Mouse (Mus musculus): ENCODE results near the gene Yrdc. TPM values are rescaled to one million over a fixed set of nuclear protein-coding genes. Genes with fewer than 3 reads are reported as not detected.

The Yrdc gene
- polyA plus RNA-seq, 2 experiments: 20.9 to 21.9 TPM

DNA sequence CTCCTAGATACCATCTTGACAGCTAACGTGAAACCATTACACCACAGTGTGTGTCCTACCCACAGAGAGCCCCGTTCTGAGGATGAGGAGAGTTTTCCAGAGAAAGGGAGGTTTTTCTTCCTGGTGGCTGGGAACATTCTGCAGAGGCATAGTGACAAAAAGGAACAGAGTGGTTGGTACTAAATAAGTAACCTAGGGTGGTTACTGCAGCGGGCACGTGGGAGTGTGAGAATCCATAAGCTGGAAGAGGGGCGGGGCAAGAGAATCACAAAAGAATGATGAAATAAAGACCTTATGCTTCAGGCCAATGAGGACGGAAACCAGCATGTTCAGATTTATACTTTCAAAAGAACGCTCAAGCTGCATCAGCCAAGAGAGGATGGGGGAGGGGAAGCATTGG is 38.2 kb downstream of the Yrdc start:
- ATAC-seq (ENCODE audit: insufficient read depth): no peak
- Histone ChIP-seq H3K27ac (no peak overlapping the region), H3K9ac (replicated peaks) (no peak overlapping the region), H3K27me3 (ENCODE audit: control insufficient read depth, insufficient read depth, low read length) (peaks cover 22% of the 10 kb centered on the region), H3K4me3 (ENCODE audit: insufficient read depth in 1 of 2, low read depth in 2 of 2, low read length in 2 of 2) (no peak overlapping the region), H3K36me3 (replicated peaks; ENCODE audit: control insufficient read depth, insufficient read depth, low read depth) (no peaks in the 10 kb centered on the region), H3K4me1 (replicated peaks; ENCODE audit: control insufficient read depth in 2 of 2, insufficient read depth in 2 of 2, low read length in 1 of 2) (no peaks in the 10 kb centered on the region), H3K9me3 (ENCODE audit: control insufficient read depth, low read length) (no peaks in the 10 kb centered on the region), H3K4me2 (ENCODE audit: low read depth) (no peak overlapping the region)
- DNase-seq (ENCODE audit: low read depth in 3 of 3, low spot score in 3 of 3): no peak
- WGBS (ENCODE audit: insufficient replicate concordance): 57% methylated on average over 7 of the region's 7 CpGs
- TF ChIP-seq EP300 (IDR thresholded peaks at IDR 0.05; ENCODE audit: low read depth) (no peak), CTCF (IDR thresholded peaks at IDR 0.05; ENCODE audit: low read depth) (no peak)

- WGBS (ENCODE audit: insufficient replicate concordance): 73% methylated on average over 2 of the region's 2 CpGs
- H3K4me2 ChIP-seq (ENCODE audit: low read depth): no peak overlapping the region
- H3K27ac ChIP-seq: no peak overlapping the region
- ATAC-seq (ENCODE audit: insufficient read depth): no peak
- no peaks in the 10 kb centered on the region for H3K36me3 ChIP-seq (replicated peaks; ENCODE audit: control insufficient read depth, insufficient read depth, low read depth)
- no peak overlapping the region for H3K9ac ChIP-seq (replicated peaks)
- no peak for DNase-seq (ENCODE audit: low read depth in 3 of 3, low spot score in 3 of 3)
- no peaks in the 10 kb centered on the region for H3K9me3 ChIP-seq (ENCODE audit: control insufficient read depth, low read length)
- H3K4me3 ChIP-seq (ENCODE audit: insufficient read depth in 1 of 2, low read depth in 2 of 2, low read length in 2 of 2): no peak overlapping the region
- TF ChIP-seq CTCF (IDR thresholded peaks at IDR 0.05; ENCODE audit: low read depth) (no peak), EP300 (IDR thresholded peaks at IDR 0.05; ENCODE audit: low read depth) (no peak)
- H3K4me1 ChIP-seq (replicated peaks; ENCODE audit: control insufficient read depth in 2 of 2, insufficient read depth in 2 of 2, low read length in 1 of 2): no peaks in the 10 kb centered on the region
- H3K27me3 ChIP-seq (ENCODE audit: control insufficient read depth, insufficient read depth, low read length): peaks cover 32% of the 10 kb centered on the region
These were observed 39.5 kb downstream of the Yrdc start for GRCm38 (mm10) chr4:124889935-124890334.

DNA sequence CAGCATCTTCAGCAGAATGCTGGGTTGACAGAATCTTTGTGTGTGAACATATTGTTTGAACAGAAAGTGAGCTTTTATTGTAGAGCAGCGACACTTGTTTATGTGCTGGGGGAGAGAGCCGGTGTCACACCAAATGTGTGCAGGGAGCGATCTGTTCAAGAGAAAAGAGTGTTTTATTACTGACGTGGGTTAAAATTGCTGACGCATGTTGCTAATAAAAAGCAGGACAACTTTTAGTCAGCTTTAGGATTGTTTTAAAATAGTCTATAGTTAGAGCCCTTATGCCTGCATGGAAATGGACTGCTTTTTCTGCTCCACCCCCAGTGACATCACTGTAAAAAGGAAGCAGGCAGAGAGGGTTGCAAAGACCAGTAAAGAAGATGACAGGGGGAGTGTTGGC is 40.4 kb downstream of the Yrdc start:
- Histone ChIP-seq H3K27ac (no peak overlapping the region), H3K9me3 (ENCODE audit: control insufficient read depth, low read length) (no peaks in the 10 kb centered on the region), H3K4me3 (ENCODE audit: insufficient read depth in 1 of 2, low read depth in 2 of 2, low read length in 2 of 2) (no peak overlapping the region), H3K36me3 (replicated peaks; ENCODE audit: control insufficient read depth, insufficient read depth, low read depth) (no peaks in the 10 kb centered on the region), H3K4me1 (replicated peaks; ENCODE audit: control insufficient read depth in 2 of 2, insufficient read depth in 2 of 2, low read length in 1 of 2) (no peaks in the 10 kb centered on the region), H3K27me3 (ENCODE audit: control insufficient read depth, insufficient read depth, low read length) (peaks cover 35% of the 10 kb centered on the region), H3K4me2 (ENCODE audit: low read depth) (no peak overlapping the region), H3K9ac (replicated peaks) (no peak overlapping the region)
- WGBS (ENCODE audit: insufficient replicate concordance): 60% methylated on average over 5 of the region's 5 CpGs
- DNase-seq (ENCODE audit: low read depth in 3 of 3, low spot score in 3 of 3) (no peak), ATAC-seq (ENCODE audit: insufficient read depth) (no peak)
- TF ChIP-seq CTCF (IDR thresholded peaks at IDR 0.05; ENCODE audit: low read depth) (no peak), EP300 (IDR thresholded peaks at IDR 0.05; ENCODE audit: low read depth) (no peak)

- H3K4me3 ChIP-seq (ENCODE audit: insufficient read depth in 1 of 2, low read depth in 2 of 2, low read length in 2 of 2): no peak overlapping the region
- H3K4me2 ChIP-seq (ENCODE audit: low read depth): no peak overlapping the region
- H3K4me1 ChIP-seq (replicated peaks; ENCODE audit: control insufficient read depth in 2 of 2, insufficient read depth in 2 of 2, low read length in 1 of 2): no peaks in the 10 kb centered on the region
- no peaks in the 10 kb centered on the region for H3K36me3 ChIP-seq (replicated peaks; ENCODE audit: control insufficient read depth, insufficient read depth, low read depth)
- no peak for DNase-seq (ENCODE audit: low read depth in 3 of 3, low spot score in 3 of 3)
- WGBS (ENCODE audit: insufficient replicate concordance): 30% methylated on average over 6 of the region's 6 CpGs
- no peak for TF ChIP-seq EP300 (IDR thresholded peaks at IDR 0.05; ENCODE audit: low read depth)
- no peak for TF ChIP-seq CTCF (IDR thresholded peaks at IDR 0.05; ENCODE audit: low read depth)
- H3K27ac ChIP-seq: no peak overlapping the region
- no peaks in the 10 kb centered on the region for H3K9me3 ChIP-seq (ENCODE audit: control insufficient read depth, low read length)
- ATAC-seq (ENCODE audit: insufficient read depth): no peak
- peaks cover 37% of the 10 kb centered on the region for H3K27me3 ChIP-seq (ENCODE audit: control insufficient read depth, insufficient read depth, low read length)
- H3K9ac ChIP-seq (replicated peaks): no peak overlapping the region
These were observed 43.3 kb downstream of the Yrdc start for GRCm38 (mm10) chr4:124893769-124894168.

DNA sequence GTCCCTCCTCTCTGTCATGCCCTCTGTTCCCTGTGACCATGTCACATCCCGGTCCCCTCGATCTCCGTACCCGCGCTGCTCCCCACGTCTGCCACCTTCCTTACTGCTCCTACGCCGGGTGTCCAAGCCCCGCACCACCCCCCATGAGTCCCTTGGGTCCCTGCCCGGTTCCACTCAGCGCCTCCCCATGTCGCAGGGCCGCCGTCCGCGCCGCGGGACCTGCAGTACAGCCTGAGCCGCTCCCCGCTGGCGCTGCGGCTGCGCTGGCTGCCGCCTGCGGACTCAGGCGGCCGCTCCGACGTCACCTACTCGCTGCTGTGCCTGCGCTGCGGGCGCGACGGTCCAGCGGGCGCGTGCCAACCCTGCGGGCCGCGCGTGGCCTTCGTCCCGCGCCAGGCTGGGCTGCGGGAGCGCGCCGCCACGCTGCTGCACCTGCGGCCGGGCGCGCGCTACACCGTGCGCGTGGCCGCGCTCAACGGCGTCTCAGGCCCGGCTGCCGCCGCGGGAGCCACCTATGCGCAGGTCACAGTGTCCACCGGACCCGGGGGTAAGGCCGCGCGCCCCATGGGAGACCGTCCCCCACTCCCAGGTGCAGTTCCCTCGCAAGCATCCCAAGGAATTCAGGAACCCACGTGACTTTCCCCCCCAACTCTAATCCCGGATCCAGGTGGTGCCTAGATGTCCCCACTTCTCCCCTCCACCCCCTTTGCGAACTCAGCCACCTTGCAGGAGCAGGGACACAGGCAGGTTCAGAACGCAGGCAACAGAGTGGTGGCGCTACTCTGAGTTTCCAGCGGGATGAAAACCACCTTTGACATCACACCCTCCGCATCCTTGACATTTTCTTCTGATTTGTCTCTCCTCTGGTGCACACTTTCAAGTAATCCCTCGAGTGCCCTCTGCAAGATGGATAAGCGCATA is 44.3 kb downstream of the Yrdc start:
- 3% methylated on average over 79 of the region's 83 CpGs for WGBS (ENCODE audit: insufficient replicate concordance)
- no peaks in the 10 kb centered on the region for H3K9me3 ChIP-seq (ENCODE audit: control insufficient read depth, low read length)
- no peak overlapping the region for H3K9ac ChIP-seq (replicated peaks)
- TF ChIP-seq CTCF (IDR thresholded peaks at IDR 0.05; ENCODE audit: low read depth) (no peak), EP300 (IDR thresholded peaks at IDR 0.05; ENCODE audit: low read depth) (no peak)
- 0 out of 4 replicates have a peak overlapping the region, but pooled peaks of 1 of the 2 experiments have one; percentile 21 for H3K4me3 ChIP-seq (ENCODE audit: insufficient read depth in 1 of 2, low read depth in 2 of 2, low read length in 2 of 2)
- no peak overlapping the region for H3K27ac ChIP-seq
- DNase-seq (ENCODE audit: low read depth in 3 of 3, low spot score in 3 of 3) (no peak), ATAC-seq (ENCODE audit: insufficient read depth) (no peak)
- H3K4me1 ChIP-seq (replicated peaks; ENCODE audit: control insufficient read depth in 2 of 2, insufficient read depth in 2 of 2, low read length in 1 of 2): peaks cover 2% of the 10 kb centered on the region in 2 experiments; a peak in 1 of 4 replicates
- peaks cover 37% of the 10 kb centered on the region for H3K27me3 ChIP-seq (ENCODE audit: control insufficient read depth, insufficient read depth, low read length)
- H3K4me2 ChIP-seq (ENCODE audit: low read depth): peak overlapping the region; percentile 35
- no peaks in the 10 kb centered on the region for H3K36me3 ChIP-seq (replicated peaks; ENCODE audit: control insufficient read depth, insufficient read depth, low read depth)

Data from liver, embryonic 14.5 days (tissue).